Mouse (Mus musculus): ENCODE measurements around the gene 2410002F23Rik. TPM values are rescaled to one million over a fixed set of nuclear protein-coding genes. Genes with fewer than 3 reads are reported as not detected.

The 2410002F23Rik gene
- polyA plus RNA-seq, 1 experiment from 2014 or later: 117 TPM

DNA sequence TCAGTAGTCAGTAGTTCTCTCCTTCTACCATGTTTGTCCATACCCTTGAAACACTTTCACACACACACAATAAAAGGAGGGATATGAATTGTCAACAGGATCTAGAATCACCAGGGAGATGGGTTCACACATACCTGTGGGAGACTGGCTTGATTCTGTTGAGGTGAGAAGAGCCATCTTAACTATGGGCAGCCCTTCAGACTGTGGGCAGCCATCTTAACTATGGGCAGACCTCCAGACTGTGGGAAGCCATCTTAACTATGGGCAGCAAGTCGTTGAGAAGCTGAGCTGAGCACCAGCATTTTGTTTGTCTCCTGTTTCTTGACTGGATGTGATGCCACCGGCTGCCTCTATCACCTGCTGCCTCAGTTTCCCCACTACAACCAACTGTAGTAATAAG lies 24.8 kb downstream of the 2410002F23Rik start:
- no peak overlapping the region for H3K4me2 ChIP-seq
- ATAC-seq (replicated peaks; ENCODE audit: low FRiP score) (no peak), DNase-seq (ENCODE audit: low spot score) (no peak)
- H3K9me3 ChIP-seq (ENCODE audit: control insufficient read depth, low read length): no peaks in the 10 kb centered on the region
- 68% methylated on average over 2 of the region's 2 CpGs for WGBS
- peaks cover 19% of the 10 kb centered on the region for H3K27me3 ChIP-seq (replicated peaks; ENCODE audit: control insufficient read depth, insufficient read depth, low read length)
- H3K36me3 ChIP-seq (ENCODE audit: control insufficient read depth, insufficient read depth, low read length): no peaks in the 10 kb centered on the region
- no peak overlapping the region for H3K27ac ChIP-seq (ENCODE audit: low read depth, low read length)
- H3K9ac ChIP-seq (ENCODE audit: low read depth, low read length): no peak overlapping the region
- no peaks in the 10 kb centered on the region for H3K4me1 ChIP-seq (replicated peaks; ENCODE audit: control insufficient read depth, insufficient read depth, low read length)
- H3K4me3 ChIP-seq (ENCODE audit: low read depth, low read length): no peak overlapping the region

GRCm38 (mm10) chr7:44272546-44272945 lies 26.0 kb downstream of the 2410002F23Rik start:
- no peak for ATAC-seq (replicated peaks; ENCODE audit: low FRiP score)
- H3K27me3 ChIP-seq (replicated peaks; ENCODE audit: control insufficient read depth, insufficient read depth, low read length): peaks cover 19% of the 10 kb centered on the region
- no peak overlapping the region for H3K27ac ChIP-seq (ENCODE audit: low read depth, low read length)
- H3K9me3 ChIP-seq (ENCODE audit: control insufficient read depth, low read length): no peaks in the 10 kb centered on the region
- H3K4me1 ChIP-seq (replicated peaks; ENCODE audit: control insufficient read depth, insufficient read depth, low read length): no peaks in the 10 kb centered on the region
- no peak overlapping the region for H3K9ac ChIP-seq (ENCODE audit: low read depth, low read length)
- 77% methylated on average over 7 of the region's 7 CpGs for whole genome bisulfite sequencing
- no peak overlapping the region for H3K4me3 ChIP-seq (ENCODE audit: low read depth, low read length)
- DNase-seq (ENCODE audit: low spot score): no peak
- H3K36me3 ChIP-seq (ENCODE audit: control insufficient read depth, insufficient read depth, low read length): no peaks in the 10 kb centered on the region
- no peak overlapping the region for H3K4me2 ChIP-seq

DNA sequence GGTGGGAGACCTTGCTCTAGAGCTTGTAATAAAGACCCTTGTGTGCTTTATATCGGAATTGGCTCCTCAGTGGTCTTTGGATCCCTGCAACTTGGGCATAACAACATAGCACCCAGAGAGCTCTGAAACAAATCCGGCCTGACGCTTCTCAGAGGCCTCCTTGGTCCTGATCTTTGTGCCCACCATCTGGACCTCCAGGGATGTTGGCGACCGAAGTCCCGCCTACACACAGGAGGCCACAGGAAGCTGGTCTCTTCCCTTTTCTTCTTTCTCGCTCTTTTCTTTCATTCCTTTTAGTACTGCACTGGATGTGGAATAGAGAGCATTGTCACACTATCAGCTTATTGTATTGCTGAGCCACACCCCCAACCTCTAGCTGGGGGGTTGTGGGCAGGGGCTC lies 26.9 kb downstream of the 2410002F23Rik start:
- ATAC-seq (replicated peaks; ENCODE audit: low FRiP score) (no peak), DNase-seq (ENCODE audit: low spot score) (no peak)
- H3K27me3 ChIP-seq (replicated peaks; ENCODE audit: control insufficient read depth, insufficient read depth, low read length): peaks cover 13% of the 10 kb centered on the region
- no peaks in the 10 kb centered on the region for H3K36me3 ChIP-seq (ENCODE audit: control insufficient read depth, insufficient read depth, low read length)
- H3K4me1 ChIP-seq (replicated peaks; ENCODE audit: control insufficient read depth, insufficient read depth, low read length): no peaks in the 10 kb centered on the region
- no peak overlapping the region for H3K27ac ChIP-seq (ENCODE audit: low read depth, low read length)
- no peak overlapping the region for H3K4me3 ChIP-seq (ENCODE audit: low read depth, low read length)
- 0 out of 2 replicates have a peak, but pooled peaks cover 4% of the 10 kb centered on the region for H3K9me3 ChIP-seq (ENCODE audit: control insufficient read depth, low read length)
- 65% methylated on average over 7 of the region's 7 CpGs for WGBS
- no peak overlapping the region for H3K9ac ChIP-seq (ENCODE audit: low read depth, low read length)
- no peak overlapping the region for H3K4me2 ChIP-seq

DNA sequence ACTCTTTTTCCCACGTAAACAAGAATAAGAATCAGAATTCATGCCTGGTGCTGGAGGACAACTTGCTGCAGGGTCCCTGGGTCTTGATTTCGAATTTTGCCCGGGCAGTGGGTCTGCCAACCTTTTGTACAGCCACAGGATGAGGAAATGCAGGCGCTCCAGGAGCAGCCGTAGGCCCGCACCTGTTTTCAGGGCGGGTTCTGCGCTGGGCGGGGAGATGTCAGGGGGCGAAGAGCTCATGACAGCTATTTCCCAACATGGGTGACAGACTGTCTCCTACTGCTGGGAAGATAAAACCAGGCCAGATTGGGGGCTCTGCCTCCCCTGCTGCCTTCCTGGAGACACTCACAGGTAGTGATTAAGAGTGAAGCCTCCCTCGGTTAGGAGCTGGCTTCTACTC lies 27.6 kb downstream of the 2410002F23Rik start:
- 37% methylated on average over 11 of the region's 11 CpGs for WGBS
- no peak for DNase-seq (ENCODE audit: low spot score)
- no peak overlapping the region for H3K4me2 ChIP-seq

GRCm38 (mm10) chr7:44275546-44275945 lies 29.0 kb downstream of the 2410002F23Rik start:
- H3K4me3 ChIP-seq (ENCODE audit: low read depth, low read length): no peak overlapping the region
- 65% methylated on average over 3 of the region's 3 CpGs for WGBS
- H3K27me3 ChIP-seq (replicated peaks; ENCODE audit: control insufficient read depth, insufficient read depth, low read length): peaks cover 12% of the 10 kb centered on the region
- DNase-seq (ENCODE audit: low spot score) (no peak), ATAC-seq (replicated peaks; ENCODE audit: low FRiP score) (no peak)
- no peaks in the 10 kb centered on the region for H3K4me1 ChIP-seq (replicated peaks; ENCODE audit: control insufficient read depth, insufficient read depth, low read length)
- H3K9ac ChIP-seq (ENCODE audit: low read depth, low read length): no peak overlapping the region
- H3K4me2 ChIP-seq: no peak overlapping the region
- no peak overlapping the region for H3K27ac ChIP-seq (ENCODE audit: low read depth, low read length)
- H3K36me3 ChIP-seq (ENCODE audit: control insufficient read depth, insufficient read depth, low read length): no peaks in the 10 kb centered on the region
- 0 out of 2 replicates have a peak, but pooled peaks cover 4% of the 10 kb centered on the region for H3K9me3 ChIP-seq (ENCODE audit: control insufficient read depth, low read length)

More for the DNA sequence above, 27.6 kb downstream of the 2410002F23Rik start:
- no peak for ATAC-seq (replicated peaks; ENCODE audit: low FRiP score)
- 0 out of 2 replicates have a peak, but pooled peaks cover 4% of the 10 kb centered on the region for H3K9me3 ChIP-seq (ENCODE audit: control insufficient read depth, low read length)
- H3K27me3 ChIP-seq (replicated peaks; ENCODE audit: control insufficient read depth, insufficient read depth, low read length): peaks cover 12% of the 10 kb centered on the region
- no peak overlapping the region for H3K27ac ChIP-seq (ENCODE audit: low read depth, low read length)
- H3K4me1 ChIP-seq (replicated peaks; ENCODE audit: control insufficient read depth, insufficient read depth, low read length): no peaks in the 10 kb centered on the region
- H3K9ac ChIP-seq (ENCODE audit: low read depth, low read length): no peak overlapping the region
- no peak overlapping the region for H3K4me3 ChIP-seq (ENCODE audit: low read depth, low read length)
- H3K36me3 ChIP-seq (ENCODE audit: control insufficient read depth, insufficient read depth, low read length): no peaks in the 10 kb centered on the region

GRCm38 (mm10) chr7:44276461-44277249 lies 30.1 kb downstream of the 2410002F23Rik start:
- no peak for ATAC-seq (replicated peaks; ENCODE audit: low FRiP score)
- WGBS: 64% methylated on average over 10 of the region's 10 CpGs
- peaks cover 12% of the 10 kb centered on the region for H3K27me3 ChIP-seq (replicated peaks; ENCODE audit: control insufficient read depth, insufficient read depth, low read length)

GRCm38 (mm10) chr7:44277250-44277622 lies 30.7 kb downstream of the 2410002F23Rik start:
- H3K27ac ChIP-seq (ENCODE audit: low read depth, low read length): no peak overlapping the region
- H3K9me3 ChIP-seq (ENCODE audit: control insufficient read depth, low read length): 0 out of 2 replicates have a peak, but pooled peaks cover 4% of the 10 kb centered on the region
- H3K9ac ChIP-seq (ENCODE audit: low read depth, low read length): no peak overlapping the region
- H3K36me3 ChIP-seq (ENCODE audit: control insufficient read depth, insufficient read depth, low read length): no peaks in the 10 kb centered on the region
- H3K4me2 ChIP-seq: no peak overlapping the region
- 46% methylated on average over 2 of the region's 2 CpGs for WGBS
- H3K4me1 ChIP-seq (replicated peaks; ENCODE audit: control insufficient read depth, insufficient read depth, low read length): no peaks in the 10 kb centered on the region
- ATAC-seq (replicated peaks; ENCODE audit: low FRiP score) (no peak), DNase-seq (ENCODE audit: low spot score) (no peak)
- H3K4me3 ChIP-seq (ENCODE audit: low read depth, low read length): no peak overlapping the region
- peaks cover 12% of the 10 kb centered on the region for H3K27me3 ChIP-seq (replicated peaks; ENCODE audit: control insufficient read depth, insufficient read depth, low read length)

More at GRCm38 (mm10) chr7:44276461-44277249, 30.1 kb downstream of the 2410002F23Rik start:
- 0 out of 2 replicates have a peak, but pooled peaks cover 4% of the 10 kb centered on the region for H3K9me3 ChIP-seq (ENCODE audit: control insufficient read depth, low read length)
- H3K4me3 ChIP-seq (ENCODE audit: low read depth, low read length): no peak overlapping the region
- H3K4me2 ChIP-seq: no peak overlapping the region
- no peak for DNase-seq (ENCODE audit: low spot score)
- H3K36me3 ChIP-seq (ENCODE audit: control insufficient read depth, insufficient read depth, low read length): no peaks in the 10 kb centered on the region
- H3K4me1 ChIP-seq (replicated peaks; ENCODE audit: control insufficient read depth, insufficient read depth, low read length): no peaks in the 10 kb centered on the region
- no peak overlapping the region for H3K9ac ChIP-seq (ENCODE audit: low read depth, low read length)
- no peak overlapping the region for H3K27ac ChIP-seq (ENCODE audit: low read depth, low read length)

DNA sequence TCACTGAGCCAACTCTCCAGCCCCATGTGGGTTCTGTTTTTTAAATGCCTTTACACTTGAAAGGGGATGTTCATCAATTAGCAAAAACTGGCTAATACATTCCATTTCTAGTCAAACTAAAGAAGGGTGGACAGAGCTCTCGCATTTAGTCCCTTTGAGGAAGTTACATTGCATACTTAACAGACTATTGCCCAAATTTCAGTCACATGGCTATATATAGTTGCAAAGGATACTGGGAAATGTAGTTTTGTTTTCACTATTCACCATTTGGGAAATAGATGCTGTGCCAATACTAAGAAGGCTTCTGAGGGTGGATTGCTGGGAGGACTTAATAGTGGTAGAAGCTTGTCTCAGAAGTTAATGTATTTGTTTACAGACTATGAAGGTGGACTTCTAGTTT lies 34.4 kb downstream of the 2410002F23Rik start:
- Histone ChIP-seq H3K27me3 (replicated peaks; ENCODE audit: control insufficient read depth, insufficient read depth, low read length) (no peaks in the 10 kb centered on the region; the same call in 1 of the 2 replicates), H3K4me2 (no peak overlapping the region), H3K27ac (ENCODE audit: low read depth, low read length) (no peak overlapping the region), H3K9me3 (ENCODE audit: control insufficient read depth, low read length) (0 out of 2 replicates have a peak, but pooled peaks cover 4% of the 10 kb centered on the region), H3K36me3 (ENCODE audit: control insufficient read depth, insufficient read depth, low read length) (no peaks in the 10 kb centered on the region), H3K9ac (ENCODE audit: low read depth, low read length) (no peak overlapping the region), H3K4me1 (replicated peaks; ENCODE audit: control insufficient read depth, insufficient read depth, low read length) (no peaks in the 10 kb centered on the region), H3K4me3 (ENCODE audit: low read depth, low read length) (no peak overlapping the region)
- 43% methylated on average over 1 of the region's 1 CpGs for WGBS
- no peak for DNase-seq (ENCODE audit: low spot score)
- ATAC-seq (replicated peaks; ENCODE audit: low FRiP score): no peak

GRCm38 (mm10) chr7:44281586-44281985 lies 35.1 kb downstream of the 2410002F23Rik start:
- Histone ChIP-seq H3K4me1 (replicated peaks; ENCODE audit: control insufficient read depth, insufficient read depth, low read length) (no peaks in the 10 kb centered on the region), H3K27me3 (replicated peaks; ENCODE audit: control insufficient read depth, insufficient read depth, low read length) (no peaks in the 10 kb centered on the region; the same call in 1 of the 2 replicates), H3K4me3 (ENCODE audit: low read depth, low read length) (no peak overlapping the region), H3K27ac (ENCODE audit: low read depth, low read length) (no peak overlapping the region), H3K9me3 (ENCODE audit: control insufficient read depth, low read length) (0 out of 2 replicates have a peak, but pooled peaks cover 4% of the 10 kb centered on the region), H3K4me2 (no peak overlapping the region), H3K9ac (ENCODE audit: low read depth, low read length) (no peak overlapping the region), H3K36me3 (ENCODE audit: control insufficient read depth, insufficient read depth, low read length) (no peaks in the 10 kb centered on the region)
- ATAC-seq (replicated peaks; ENCODE audit: low FRiP score) (no peak), DNase-seq (ENCODE audit: low spot score) (no peak)
- WGBS: 82% methylated on average over 7 of the region's 7 CpGs

Measured in liver, embryonic 11.5 days (tissue).